Mouse (Mus musculus): ENCODE measurements around the gene Maff.
A peak's percentile ranks its signal among the peaks of the same experiment; 100 is the strongest.

Gene Maff

DNA sequence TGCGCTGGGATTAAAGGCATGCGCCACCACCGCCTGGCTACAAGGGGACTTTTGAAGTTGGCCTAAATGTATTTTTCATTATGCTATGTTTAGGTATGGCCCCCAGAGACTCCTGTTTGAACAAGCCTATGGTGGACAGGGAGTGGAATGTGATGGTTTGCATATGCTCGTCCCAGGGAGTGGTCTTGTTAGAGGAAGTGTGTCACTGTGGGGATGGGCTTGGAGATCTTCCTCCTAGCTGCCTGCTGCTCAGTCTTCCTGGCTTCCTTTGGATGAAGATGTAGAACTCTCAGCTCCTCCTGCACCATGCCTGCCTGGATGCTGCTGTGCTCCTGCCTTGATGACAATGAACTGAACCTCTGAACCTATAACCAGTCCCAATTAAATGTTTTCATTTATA is 15.9 kb upstream of the Maff start:
- no peak for DNase-seq

DNA sequence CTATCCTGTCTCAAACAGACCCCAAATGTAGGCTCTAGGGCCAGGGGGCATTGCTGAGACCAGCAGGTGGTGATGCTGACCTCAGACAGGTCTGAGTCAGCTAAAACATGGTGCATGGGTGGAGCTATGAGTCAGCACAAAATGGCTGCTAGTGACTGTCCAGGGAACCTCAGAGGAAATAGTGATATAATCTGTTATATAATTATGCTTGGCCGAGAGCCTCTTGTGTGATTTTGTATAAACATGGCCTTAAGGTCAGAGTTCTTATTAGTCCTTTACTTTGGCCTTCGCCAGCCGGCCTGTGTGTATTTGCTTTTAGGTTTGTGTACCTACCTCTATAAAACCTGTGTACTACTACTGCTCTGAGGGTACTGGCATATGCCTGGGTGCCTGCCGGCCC is 13.0 kb upstream of the Maff start:
- DNase-seq = no peak

DNA sequence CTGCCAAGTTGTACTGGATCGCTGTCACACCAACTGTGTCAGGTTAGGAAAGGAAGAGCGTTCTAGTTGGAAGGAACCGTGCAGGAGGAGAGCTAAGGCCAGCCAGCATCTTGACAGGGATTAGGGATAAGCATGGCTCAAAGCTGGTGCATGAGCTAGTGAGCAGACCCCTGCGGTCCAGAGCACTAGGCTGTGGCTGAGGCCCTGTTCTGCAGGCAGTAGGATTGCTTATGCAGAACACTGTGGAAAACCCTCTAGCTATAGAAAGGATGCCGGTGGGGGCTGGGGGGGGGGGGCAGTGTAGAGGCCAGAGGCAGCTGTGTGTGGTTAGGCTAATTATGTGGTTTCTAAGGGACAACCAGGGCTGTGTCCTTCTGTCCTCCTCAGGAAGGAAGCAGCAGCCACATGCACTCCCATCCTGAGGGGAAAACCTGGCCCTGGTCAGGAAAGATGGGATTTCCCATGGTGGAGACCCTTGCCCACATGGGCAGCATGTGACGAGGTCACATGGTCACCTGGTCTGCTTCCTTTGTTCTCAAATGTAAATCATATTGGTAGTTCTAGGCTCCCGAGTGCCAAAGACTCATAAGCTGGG is 11.3 kb upstream of the Maff start:
- no peak for DNase-seq

DNA sequence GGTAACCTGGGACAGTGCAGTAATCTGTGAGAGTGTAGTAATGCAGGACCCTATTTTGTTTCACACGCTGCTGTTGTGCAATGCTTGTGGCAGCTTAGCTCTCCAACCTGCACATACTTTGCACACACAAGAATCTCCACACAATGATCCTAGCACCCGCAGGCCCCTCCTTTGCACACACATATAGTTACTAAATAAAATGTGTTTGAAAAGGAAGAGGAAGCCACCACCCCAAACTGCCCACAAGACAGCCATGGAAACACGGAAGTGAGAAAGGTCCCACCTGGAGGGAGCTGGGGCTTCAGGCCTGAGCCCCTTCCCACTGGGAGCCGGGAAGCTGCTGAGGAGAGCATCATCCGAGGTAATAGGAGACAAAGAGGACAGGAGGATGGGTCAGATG is 7.4 kb upstream of the Maff start:
- no peak for DNase-seq

DNA sequence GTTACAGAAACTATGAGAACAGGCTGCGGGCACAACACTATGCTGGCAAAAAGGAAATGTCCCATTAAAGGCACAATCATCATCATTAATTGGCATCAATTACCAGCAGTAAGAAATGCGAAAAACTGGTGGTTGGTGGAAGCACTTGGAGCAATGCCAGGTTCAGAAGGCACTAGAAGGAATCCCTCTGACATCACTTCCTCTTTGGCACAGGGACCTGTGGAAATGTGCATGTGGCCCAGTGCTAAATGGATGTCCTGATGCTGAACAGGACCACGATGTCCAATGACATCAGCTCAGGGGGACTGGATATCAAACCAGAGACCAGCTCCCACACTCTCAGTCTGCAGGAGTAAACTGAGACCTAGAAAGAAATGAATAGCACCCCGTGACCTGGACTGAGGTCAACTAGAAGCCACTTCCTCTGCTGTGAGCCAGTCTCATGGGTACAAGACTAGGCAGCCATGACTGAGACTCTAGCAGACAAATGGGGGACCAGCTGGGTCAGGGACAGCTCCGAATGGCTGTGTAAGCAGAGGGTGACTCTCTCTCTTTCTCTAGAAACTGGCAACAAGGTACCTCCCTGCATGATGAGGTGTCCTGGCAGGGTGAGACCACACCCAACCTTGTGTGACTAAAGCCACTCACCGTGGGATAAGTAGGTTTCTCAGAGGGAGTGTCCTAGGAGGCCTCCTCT is 3.6 kb upstream of the Maff start:
- no peak for DNase-seq

DNA sequence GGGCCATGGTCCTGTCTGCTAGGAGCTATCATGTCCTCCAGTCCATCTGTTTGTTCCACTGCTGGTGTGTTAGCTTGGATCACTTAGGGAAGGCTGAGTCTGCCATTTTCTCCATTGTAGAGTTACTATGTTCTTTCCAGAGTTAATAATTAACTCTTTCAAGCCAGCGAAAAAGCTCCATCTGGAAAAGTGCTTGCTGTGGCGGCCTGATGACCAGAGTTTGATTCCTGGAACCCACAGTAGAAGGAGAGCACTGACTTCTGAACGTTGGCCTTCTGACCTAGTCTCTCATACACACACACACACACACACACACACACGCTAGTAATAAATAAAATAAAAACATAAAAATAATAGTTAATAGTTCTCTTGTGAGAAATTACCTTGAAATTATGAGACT is 1.8 kb upstream of the Maff start:
- DNase-seq = no peak

DNA sequence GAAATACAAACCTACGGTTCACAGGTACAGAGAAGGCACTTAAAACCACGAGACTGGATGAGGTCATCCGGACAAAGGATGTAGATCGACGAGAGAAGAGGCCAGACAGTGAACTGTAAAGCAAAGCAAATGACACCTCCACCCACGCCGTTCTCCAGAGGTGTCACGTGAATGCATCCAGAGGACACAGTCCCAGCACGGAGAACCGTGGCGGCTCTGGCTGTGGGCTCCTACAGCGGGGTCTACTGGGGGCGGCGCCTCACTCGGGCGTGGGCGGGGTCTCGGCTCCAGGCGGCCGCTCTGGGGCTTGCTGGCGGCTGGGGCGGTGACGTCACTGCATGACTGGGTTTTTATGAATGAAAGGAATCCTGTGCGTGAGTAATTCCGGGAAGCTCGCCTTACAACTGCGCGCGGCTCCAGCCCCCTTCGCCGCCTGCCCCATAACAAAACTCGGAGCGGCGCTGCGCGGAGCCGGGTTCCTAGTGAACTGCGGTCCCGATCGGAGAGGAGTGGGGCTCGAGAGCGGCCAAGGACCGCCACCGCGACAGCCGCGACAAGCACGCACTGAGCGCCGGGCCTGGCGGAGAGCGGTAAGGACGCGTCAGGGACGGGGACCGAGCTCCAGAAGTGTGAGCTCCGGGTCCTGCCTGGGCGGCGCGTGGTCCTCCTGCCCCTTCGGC is 884 bp downstream of the Maff start:
- peak; percentile 80 to 82 for DNase-seq

DNA sequence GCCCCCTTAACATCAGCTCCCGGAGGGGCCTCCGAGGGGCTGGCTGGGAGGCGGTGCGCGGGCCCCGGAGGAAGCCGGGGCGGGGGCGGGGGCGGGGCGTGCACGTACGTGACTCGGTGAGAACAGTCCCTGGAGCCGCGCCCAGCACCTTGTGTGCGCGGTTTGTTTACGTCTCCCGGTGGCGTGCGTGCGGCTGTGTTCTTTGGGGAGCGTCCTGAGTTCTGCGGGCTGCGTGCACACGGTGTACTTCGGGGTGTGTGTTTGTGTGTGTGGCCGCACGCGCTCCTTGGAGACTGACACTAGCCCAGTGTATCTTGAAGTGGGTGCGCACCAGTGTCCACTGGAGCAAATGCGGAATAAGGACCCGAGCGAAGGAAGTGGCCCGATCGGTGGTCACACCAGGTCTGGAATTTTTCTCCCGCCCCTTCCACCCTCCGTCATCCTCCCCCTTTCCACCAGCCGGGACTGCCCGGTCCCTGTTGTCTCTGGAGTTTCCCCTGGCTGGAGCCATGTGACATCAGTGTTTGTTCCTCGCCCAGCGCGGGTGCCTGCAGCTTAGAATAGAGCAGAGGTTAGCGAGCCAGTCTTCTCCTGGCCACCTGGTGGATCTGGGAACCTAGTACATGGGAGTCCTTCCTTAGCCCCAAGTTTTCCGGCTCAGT is 1.6 kb downstream of the Maff start:
- DNase-seq = peak; percentile 38 to 60

DNA sequence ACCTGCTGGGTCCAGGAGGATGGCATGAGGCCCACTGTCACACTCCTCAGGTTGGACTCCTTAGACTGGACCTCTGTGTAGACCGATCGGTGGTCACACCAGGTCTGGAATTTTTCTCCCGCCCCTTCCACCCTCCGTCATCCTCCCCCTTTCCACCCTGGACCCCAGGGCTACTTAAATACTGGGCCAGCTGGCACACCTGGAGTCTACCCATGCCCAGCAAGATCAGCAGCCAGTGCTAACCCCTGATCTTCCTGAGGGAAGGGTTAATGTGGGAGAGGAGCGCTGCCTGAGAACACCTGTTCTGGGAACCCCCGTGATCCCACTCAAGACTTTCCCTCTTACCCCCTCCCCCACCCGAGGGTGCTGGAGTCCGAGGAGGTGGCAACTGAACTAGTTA is 2.2 kb downstream of the Maff start:
- DNase-seq = no peak

DNA sequence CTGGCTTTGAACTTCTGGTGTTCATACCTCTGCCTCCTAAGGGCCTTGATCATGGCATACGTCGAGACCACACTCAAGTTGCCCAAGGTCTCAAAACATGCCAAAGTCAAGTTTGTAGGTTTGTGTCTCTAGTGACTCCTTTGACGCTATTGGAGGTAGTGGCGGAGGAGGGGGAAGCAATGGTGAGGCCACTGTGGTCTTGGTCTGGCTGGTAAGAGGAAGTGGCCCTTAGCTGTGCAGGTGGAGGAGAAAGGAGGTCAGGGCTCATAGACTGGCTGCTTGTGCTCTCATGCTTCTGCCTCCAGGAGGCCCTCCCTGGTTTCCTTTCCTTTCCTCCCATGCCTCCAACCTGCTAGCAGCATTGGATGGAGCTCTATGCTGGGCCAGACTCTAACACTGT is 4.4 kb downstream of the Maff start:
- DNase-seq = no peak

DNA sequence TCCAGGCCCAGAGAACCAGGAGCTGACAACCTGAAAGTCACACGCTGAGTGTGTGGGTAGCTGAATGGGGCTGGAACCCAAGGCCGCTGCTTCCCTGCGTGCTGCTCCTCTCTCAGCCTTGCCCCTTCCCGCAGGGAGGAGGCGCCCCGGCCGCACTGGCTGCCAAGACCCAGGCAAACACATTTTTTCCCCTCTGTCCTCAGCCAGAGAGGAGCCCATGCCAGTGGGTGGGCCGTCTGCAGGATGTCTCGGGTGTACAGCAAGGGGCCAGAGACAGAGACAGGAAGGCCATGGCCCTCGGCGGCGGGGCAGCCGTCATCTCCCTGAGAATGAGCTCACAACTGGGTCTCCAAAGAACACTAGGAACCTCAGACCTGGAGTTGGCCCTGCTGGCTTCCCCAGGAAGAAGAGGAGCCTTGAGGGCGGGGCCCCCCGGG is 4.9 kb downstream of the Maff start:
- DNase-seq = no peak

DNA sequence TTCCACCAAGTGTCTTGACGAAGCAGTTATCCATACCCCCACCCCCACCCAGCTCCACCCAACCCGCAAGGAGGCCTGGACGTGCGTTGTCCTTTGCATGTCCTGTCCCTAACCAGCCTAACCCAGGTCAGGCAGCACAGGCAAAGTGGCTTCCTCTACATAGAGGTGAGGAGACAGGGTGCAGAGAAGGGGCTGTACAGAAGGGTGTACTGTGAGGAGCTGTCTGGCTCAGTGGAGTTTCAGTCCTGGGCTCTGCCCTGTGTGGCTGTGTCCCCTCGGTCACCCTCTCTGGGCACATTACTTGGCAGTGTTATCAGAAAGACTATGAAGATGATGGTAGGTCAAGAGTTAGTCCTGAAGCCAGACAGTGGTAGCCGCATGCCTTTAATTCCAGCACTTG is 6.1 kb downstream of the Maff start:
- no peak for DNase-seq

DNA sequence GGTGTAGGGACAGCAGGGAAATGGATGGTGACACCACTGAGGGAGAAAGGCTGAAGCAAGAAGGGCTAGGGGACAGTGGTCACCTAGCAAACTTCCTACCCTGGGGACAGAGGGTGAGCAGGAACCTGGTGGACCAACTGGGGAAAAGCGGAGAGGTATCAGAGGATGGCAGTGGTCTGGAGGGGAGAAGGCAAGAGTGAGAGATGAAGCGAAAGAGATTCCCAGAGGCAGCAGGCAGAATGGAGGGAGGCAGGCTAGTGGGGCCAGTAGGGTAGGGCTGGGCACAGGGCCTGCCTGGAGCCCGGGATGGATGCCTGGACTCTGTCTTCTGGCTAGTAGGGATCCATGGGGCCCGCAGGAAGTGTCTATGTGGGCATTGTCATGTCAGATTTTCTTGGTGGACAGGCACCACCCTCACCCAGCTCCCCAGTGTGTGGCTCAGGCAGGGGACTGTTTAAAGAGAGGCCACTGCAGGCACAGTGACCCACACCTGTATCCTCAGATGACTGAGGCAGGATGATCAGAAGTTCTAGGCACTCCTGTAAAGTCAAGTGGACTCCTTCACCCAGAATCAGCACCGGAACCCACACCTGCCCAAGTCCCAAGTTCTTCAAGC is 7.4 kb downstream of the Maff start:
- no peak for DNase-seq

DNA sequence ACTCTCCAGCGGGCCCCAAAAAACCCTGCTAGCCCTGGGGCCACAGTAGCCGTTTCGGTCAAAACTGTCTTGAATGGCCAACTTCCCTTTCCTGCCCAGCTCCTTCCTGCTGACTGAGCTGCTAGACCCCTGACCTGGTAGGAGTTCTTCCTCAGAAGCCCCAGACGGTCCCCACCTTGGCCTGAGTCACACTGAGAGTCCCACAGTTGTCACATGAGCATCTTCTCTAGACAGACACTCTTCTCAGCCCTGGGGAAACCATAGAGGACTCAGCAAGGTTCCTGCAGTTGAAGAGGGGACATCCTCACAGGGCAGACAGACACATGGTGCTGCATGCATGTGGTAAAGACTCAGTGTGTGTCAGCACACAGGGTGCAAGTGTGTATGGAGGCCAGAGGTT is 8.2 kb downstream of the Maff start:
- DNase-seq = no peak

DNA sequence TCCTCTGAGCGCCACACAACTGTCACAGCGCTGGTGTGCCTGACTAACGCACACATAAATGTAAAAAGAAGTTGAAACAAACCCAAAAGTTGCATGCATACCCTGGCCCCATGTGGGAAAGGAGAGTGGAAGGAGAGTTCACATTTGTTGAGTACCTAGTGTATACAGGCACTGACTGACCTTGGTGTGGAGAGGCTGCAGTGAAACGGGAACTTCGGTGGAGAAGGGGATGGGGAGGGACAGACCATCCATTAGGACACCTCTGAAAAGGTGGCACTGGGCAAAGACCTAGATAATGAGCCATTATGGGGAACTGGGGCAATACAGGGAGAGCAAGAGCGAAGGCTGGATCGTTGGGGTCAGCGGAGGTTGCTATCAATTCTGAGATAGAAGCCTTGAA is 10.1 kb downstream of the Maff start:
- DNase-seq = no peak

DNA sequence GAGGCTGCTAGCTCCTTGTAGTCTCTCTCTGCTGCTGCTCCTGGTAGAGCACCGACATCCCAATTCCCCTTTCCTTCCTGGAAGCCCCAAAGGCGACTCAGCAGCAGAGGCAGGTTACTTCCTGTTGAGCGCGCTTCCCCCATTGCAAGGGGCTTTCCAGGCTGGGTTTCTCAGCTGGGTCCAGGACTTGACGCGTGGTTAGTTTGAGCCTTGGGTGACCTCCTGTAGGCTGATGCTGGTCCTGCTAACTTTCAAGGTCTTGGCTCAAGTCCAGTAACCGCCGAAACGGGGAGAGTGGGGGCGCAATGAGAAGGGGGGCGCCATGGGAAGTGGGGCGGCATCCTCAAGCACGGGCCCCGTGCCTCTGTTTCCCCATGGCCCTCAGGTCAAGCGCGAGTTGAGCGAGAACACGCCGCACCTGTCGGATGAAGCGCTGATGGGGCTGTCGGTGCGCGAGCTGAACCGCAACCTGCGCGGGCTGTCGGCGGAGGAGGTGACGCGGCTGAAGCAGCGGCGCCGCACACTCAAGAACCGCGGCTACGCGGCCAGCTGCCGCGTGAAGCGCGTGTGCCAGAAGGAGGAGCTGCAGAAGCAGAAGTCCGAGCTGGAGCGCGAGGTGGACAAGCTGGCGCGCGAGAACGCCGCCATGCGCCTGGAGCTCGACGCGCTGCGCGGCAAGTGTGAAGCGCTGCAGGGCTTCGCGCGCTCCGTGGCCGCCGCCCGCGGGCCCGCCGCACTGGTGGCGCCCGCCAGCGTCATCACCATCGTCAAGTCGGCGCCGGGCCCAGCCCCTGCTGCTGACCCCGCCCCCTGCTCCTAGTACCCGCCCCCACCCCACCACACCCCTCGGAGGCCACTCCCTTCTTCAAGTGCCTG is 10.9 kb downstream of the Maff start:
- peak in 1 of 2 experiments; percentile 21 for DNase-seq

DNA sequence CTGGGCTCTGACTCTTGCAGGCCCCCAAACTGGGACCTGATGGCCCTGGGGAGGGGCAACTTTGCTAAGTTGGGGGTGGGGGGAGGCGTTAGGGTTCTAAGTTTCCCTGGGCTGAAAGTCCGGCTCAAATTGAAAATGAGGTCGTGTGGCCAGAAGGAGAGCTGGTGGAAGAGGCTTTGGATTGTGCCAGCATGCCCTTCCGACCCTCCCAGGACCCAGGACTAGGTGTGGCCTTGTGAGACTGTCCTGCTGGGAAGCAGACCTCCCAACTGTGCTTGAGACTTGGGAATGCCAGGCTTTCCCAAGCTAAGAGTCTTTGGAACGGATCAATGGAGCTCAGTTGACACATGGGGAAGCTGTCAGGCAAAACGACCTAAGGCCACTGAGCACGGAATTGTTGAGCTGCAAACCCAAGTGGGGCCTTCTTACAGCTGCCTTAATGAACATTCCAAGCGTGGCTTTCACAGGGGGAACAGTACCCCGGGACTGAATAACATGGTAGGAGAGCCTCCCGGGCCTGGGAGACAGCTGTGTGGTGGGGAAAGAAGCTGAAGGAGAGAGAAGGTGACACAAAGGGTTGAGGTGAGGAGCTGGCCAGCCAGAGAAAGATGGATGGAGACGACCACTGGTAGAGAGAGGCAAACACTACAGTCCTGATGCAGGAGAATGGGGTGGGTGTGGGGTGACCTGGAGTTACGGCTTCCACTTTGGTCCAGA is 11.7 kb downstream of the Maff start:
- no peak for DNase-seq

DNA sequence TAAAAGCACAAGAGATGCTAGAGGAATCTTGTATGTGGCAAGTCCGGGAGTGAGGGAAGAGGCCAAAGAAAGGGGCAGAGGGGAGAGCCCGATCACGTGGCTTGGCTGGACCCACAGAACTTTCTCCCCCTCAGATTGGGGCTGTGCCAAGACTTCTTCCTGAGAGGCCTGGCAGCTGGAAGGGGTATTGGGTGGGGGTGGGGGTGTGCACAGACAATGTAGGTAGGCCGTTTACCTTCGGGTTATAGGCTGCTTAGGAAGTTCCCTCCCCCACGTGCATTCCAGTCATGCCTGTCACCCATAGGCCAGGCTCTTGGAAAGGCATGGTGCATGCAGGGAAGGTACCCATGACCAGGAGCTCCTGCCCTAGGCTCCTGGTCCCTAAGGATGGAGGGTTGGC is 13.5 kb downstream of the Maff start:
- no peak for DNase-seq

DNA sequence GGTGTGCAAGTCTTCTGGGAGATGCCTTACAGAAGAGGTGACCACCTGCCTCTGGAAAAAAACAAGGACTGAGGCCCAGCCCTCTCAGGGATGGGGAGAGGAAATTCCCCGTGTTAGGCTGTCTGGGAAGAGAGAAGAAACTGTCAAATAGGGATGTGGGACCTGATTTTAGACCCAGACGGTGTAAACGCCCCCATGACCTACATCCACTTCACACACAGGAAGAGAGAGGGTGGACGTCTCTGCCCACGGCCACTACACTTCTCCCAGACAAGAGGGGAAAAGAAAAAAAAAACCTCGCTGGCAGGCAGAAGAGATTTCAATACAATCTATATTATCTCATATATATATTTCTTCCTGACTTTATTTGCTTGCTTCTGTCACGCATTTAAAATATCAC is 13.9 kb downstream of the Maff start:
- DNase-seq = no peak

DNA sequence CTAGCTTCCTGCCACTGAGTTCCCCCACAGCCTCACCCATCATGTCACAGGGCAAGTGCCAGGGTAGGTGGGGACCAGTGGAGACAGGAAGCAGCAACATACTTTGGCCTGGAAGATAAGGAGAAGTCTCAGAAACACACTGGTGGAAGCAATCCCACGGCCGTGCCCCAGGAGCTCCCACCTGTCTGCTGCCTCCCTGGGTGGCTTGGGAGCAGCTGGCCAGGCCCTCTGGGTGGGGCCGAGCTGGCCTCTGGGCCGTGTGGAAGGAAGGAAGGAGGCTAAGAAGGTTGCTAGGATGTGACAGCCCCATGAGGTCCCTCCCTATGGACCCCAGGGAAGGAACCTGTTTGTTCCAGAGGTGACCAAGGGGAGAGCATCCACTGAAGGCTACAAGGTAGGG is 14.6 kb downstream of the Maff start:
- no peak for DNase-seq

DNA sequence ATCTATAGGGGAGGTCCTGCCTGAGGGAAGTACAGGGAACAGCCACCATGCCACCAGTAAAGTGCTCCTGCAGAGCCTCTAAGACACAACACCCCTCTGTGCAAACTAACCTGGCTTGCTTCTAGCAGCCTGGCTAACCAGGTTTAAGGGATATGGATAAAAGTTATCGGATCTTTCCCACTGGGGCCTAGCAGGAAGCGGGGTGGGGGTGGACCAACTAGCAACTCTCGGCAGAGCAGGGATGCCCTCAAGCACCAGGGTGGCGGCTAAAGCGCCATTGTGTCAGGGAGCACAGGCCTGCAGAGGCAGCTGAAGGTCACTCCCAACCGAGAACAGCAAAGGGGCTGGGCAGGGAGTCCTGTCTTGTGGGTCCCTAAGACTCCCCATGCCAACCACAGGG is 17.7 kb downstream of the Maff start:
- DNase-seq = no peak

DNA sequence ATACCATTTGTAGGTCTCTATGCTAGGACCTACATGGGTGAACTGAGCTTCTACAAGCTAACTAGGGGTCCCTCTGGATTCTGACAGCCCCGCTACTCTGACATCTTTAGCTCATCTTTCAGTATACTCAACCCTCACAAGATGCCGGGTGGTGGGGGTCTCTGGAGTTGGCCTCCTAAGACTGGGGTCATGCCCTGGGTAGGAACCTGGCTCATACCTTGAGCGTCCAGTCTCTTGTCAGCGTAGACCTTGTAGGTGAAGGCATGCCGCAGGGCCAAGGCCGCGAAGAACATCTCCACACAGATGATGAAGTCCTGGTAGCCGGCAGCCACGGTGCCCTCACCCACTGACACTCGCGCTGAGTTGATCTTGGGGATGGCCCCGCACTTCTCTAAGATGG is 18.6 kb downstream of the Maff start:
- no peak for DNase-seq

Measured in cerebellum, adult 18-20 months (tissue).